Mouse (Mus musculus) ovary, postnatal 36 days (tissue): ENCODE measurements around the gene Zdhhc6.

Experiments
- DNase-seq: peaks from one replicate; pipeline ENCODE4 v3.0.0; 2022; ENCODE audit warnings: low spot score, mixed read lengths

Gene Zdhhc6

GRCm38 (mm10) chr19:55257656-55258375, 58.0 kb downstream of the Zdhhc6 start:
- DNase-seq, result no peak

GRCm38 (mm10) chr19:55256156-55256555, 59.7 kb downstream of the Zdhhc6 start:
- no peak for DNase-seq

GRCm38 (mm10) chr19:55254513-55255016, 61.3 kb downstream of the Zdhhc6 start:
- no peak for DNase-seq

GRCm38 (mm10) chr19:55253570-55254441, 62.0 kb downstream of the Zdhhc6 start:
- peak; percentile 54 for DNase-seq

- DNase-seq, result no peak
Observed at GRCm38 (mm10) chr19:55253239-55253569, 62.6 kb downstream of the Zdhhc6 start.

GRCm38 (mm10) chr19:55251383-55252124, 64.3 kb downstream of the Zdhhc6 start, which contains the start of gene Acsl5:
TSS of gene Acsl5 (plus strand) at chr19:55251938.
- no peak for DNase-seq

- no peak for DNase-seq
Observed at GRCm38 (mm10) chr19:55250451-55250850, 65.4 kb downstream of the Zdhhc6 start.

- no peak for DNase-seq
Observed at GRCm38 (mm10) chr19:55247991-55248520, 67.8 kb downstream of the Zdhhc6 start.

GRCm38 (mm10) chr19:55247563-55247962, 68.3 kb downstream of the Zdhhc6 start:
- DNase-seq, result no peak

GRCm38 (mm10) chr19:55244791-55245231, 71.0 kb downstream of the Zdhhc6 start:
- peak; percentile 29 for DNase-seq

GRCm38 (mm10) chr19:55241186-55241645, 74.6 kb downstream of the Zdhhc6 start, which contains the start of gene Gucy2g:
TSS of gene Gucy2g (minus strand) at chr19:55241236.
- no peak for DNase-seq

- no peak for DNase-seq
Observed at GRCm38 (mm10) chr19:55239766-55240426, 75.9 kb downstream of the Zdhhc6 start.

GRCm38 (mm10) chr19:55236564-55236963, 79.3 kb downstream of the Zdhhc6 start:
- no peak for DNase-seq

- DNase-seq, result no peak
Observed at GRCm38 (mm10) chr19:55236026-55236425, 79.8 kb downstream of the Zdhhc6 start.

- DNase-seq, result no peak
Observed at GRCm38 (mm10) chr19:55232136-55232535, 83.7 kb downstream of the Zdhhc6 start.

- DNase-seq, result no peak
Observed at GRCm38 (mm10) chr19:55231081-55231480, 84.8 kb downstream of the Zdhhc6 start.

- DNase-seq, result no peak
Observed at GRCm38 (mm10) chr19:55227135-55227534, 88.7 kb downstream of the Zdhhc6 start.

- no peak for DNase-seq
Observed at GRCm38 (mm10) chr19:55226621-55227020, 89.2 kb downstream of the Zdhhc6 start.

GRCm38 (mm10) chr19:55222268-55222667, 93.6 kb downstream of the Zdhhc6 start:
- no peak for DNase-seq
